Mouse (Mus musculus) splenic B cell, adult 2 months (primary cell): Measurements from ENCODE around the gene Ackr2.

ENCODE experiments used
- DNase-seq: peaks from one replicate; pipeline ENCODE4 v3.0.0-alpha.2; 2011; ENCODE audit warnings: low read depth, low spot score
- H3K27me3 ChIP-seq: 2 replicates; pipeline ENCODE4 v1.6.1; 2012; ENCODE audit warnings: mild to moderate bottlenecking, low read length, moderate library complexity, mixed read lengths; ENCODE audit not compliant: control insufficient read depth, poor library complexity, insufficient read depth, severe bottlenecking
- H3K36me3 ChIP-seq: 2 replicates; pipeline ENCODE4 v1.6.1; 2012; ENCODE audit warnings: mild to moderate bottlenecking, low read length, moderate library complexity, mixed read lengths; ENCODE audit not compliant: control insufficient read depth, poor library complexity, insufficient read depth, severe bottlenecking

Ackr2 gene

GRCm38 (mm10) chr9:121877052-121877740 lies 21.0 kb upstream of the Ackr2 start:
- Histone ChIP-seq H3K36me3 (no peaks in the 10 kb centered on the region), H3K27me3 (no peaks in the 10 kb centered on the region)
- peak; percentile 52 for DNase-seq

- Histone ChIP-seq H3K27me3 (no peaks in the 10 kb centered on the region), H3K36me3 (no peaks in the 10 kb centered on the region)
- peak; percentile 86 for DNase-seq
Observed at GRCm38 (mm10) chr9:121880840-121881239, 17.3 kb upstream of the Ackr2 start.

GRCm38 (mm10) chr9:121881301-121881700 lies 16.9 kb upstream of the Ackr2 start:
- H3K36me3 ChIP-seq, result no peaks in the 10 kb centered on the region
- H3K27me3 ChIP-seq, result no peaks in the 10 kb centered on the region
- peak; percentile 55 for DNase-seq

GRCm38 (mm10) chr9:121882015-121882457 lies 16.1 kb upstream of the Ackr2 start:
- no peaks in the 10 kb centered on the region for H3K27me3 ChIP-seq
- H3K36me3 ChIP-seq, result no peaks in the 10 kb centered on the region
- DNase-seq, result no peak

- DNase-seq, result no peak
- Histone ChIP-seq H3K36me3 (no peaks in the 10 kb centered on the region), H3K27me3 (no peaks in the 10 kb centered on the region)
Observed at GRCm38 (mm10) chr9:121889927-121890440, 8.2 kb upstream of the Ackr2 start.

- DNase-seq, result no peak
- H3K36me3 ChIP-seq, result no peaks in the 10 kb centered on the region
- H3K27me3 ChIP-seq, result no peaks in the 10 kb centered on the region
Observed at GRCm38 (mm10) chr9:121890441-121890941, 7.7 kb upstream of the Ackr2 start.

- no peaks in the 10 kb centered on the region for H3K27me3 ChIP-seq
- H3K36me3 ChIP-seq, result no peaks in the 10 kb centered on the region
- DNase-seq, result no peak
Observed at GRCm38 (mm10) chr9:121891301-121891700, 6.9 kb upstream of the Ackr2 start.

GRCm38 (mm10) chr9:121892057-121892687 lies 6.0 kb upstream of the Ackr2 start:
- H3K36me3 ChIP-seq, result no peaks in the 10 kb centered on the region
- DNase-seq, result no peak
- no peaks in the 10 kb centered on the region for H3K27me3 ChIP-seq

GRCm38 (mm10) chr9:121894447-121894846 lies 3.7 kb upstream of the Ackr2 start:
- Histone ChIP-seq H3K27me3 (no peaks in the 10 kb centered on the region), H3K36me3 (no peaks in the 10 kb centered on the region)
- DNase-seq, result no peak

- Histone ChIP-seq H3K27me3 (no peaks in the 10 kb centered on the region), H3K36me3 (no peaks in the 10 kb centered on the region)
- no peak for DNase-seq
Observed at GRCm38 (mm10) chr9:121895392-121895993, 2.7 kb upstream of the Ackr2 start.

- peak; percentile 50 for DNase-seq
- Histone ChIP-seq H3K27me3 (no peaks in the 10 kb centered on the region), H3K36me3 (no peaks in the 10 kb centered on the region)
Observed at GRCm38 (mm10) chr9:121896820-121897219, 1.3 kb upstream of the Ackr2 start.

GRCm38 (mm10) chr9:121899306-121899705 lies 1.2 kb downstream of the Ackr2 start:
- Histone ChIP-seq H3K36me3 (no peaks in the 10 kb centered on the region), H3K27me3 (no peaks in the 10 kb centered on the region)
- no peak for DNase-seq

- Histone ChIP-seq H3K36me3 (no peaks in the 10 kb centered on the region), H3K27me3 (no peaks in the 10 kb centered on the region)
- DNase-seq, result peak; percentile 22
Observed at GRCm38 (mm10) chr9:121900282-121900855, 2.2 kb downstream of the Ackr2 start.

GRCm38 (mm10) chr9:121901710-121902700 lies 3.9 kb downstream of the Ackr2 start:
- Histone ChIP-seq H3K27me3 (no peaks in the 10 kb centered on the region), H3K36me3 (no peaks in the 10 kb centered on the region)
- DNase-seq, result no peak
